Mouse (Mus musculus) kidney, adult 2 months (tissue): ENCODE measurements around the gene Ptcra. TPM values are rescaled to one million over a fixed set of nuclear protein-coding genes. Genes with fewer than 3 reads are reported as not detected.
A peak's percentile ranks its signal among the peaks of the same experiment; 100 is the strongest.

Experiments
- DNase-seq: peaks from one replicate; pipeline ENCODE4 v3.0.0; 2021
- H3K27ac ChIP-seq: fragments of 200-500 bp; 2 replicates; pipeline ENCODE4 v1.5.1; 2012; ENCODE audit warnings: low read depth, low read length, control low read depth, inconsistent platforms; ENCODE audit not compliant: insufficient read depth
- H3K27me3 ChIP-seq: fragments of 200-500 bp; replicated peaks from 2 replicates; pipeline ENCODE4 v1.6.1; 2012; ENCODE audit warnings: mild to moderate bottlenecking, moderate library complexity, low read length, inconsistent platforms; ENCODE audit not compliant: control insufficient read depth, insufficient read depth
- H3K36me3 ChIP-seq: fragments of 200-500 bp; 2 replicates; pipeline ENCODE4 v1.6.1; 2012; ENCODE audit warnings: mild to moderate bottlenecking, moderate library complexity, low read length, inconsistent platforms; ENCODE audit not compliant: control insufficient read depth, insufficient read depth
- H3K4me1 ChIP-seq: fragments of 200-500 bp; 2 replicates; pipeline ENCODE4 v1.6.1; 2011; ENCODE audit warnings: low read length; ENCODE audit not compliant: control insufficient read depth, insufficient read depth
- H3K4me3 ChIP-seq: fragments of 200-500 bp; 2 replicates; pipeline ENCODE4 v1.5.1; 2011; ENCODE audit warnings: mild to moderate bottlenecking, low read depth, low read length, control low read depth; ENCODE audit not compliant: insufficient read depth
- CTCF ChIP-seq: fragments of 200-500 bp; conservative IDR thresholded peaks from 2 replicates; pipeline ENCODE4 v1.5.1; 2011; ENCODE audit warnings: low read depth, mild to moderate bottlenecking, control low read depth, low read length, moderate library complexity, mixed read lengths; ENCODE audit not compliant: insufficient read depth, insufficient read length
- POLR2A ChIP-seq: fragments of 200-500 bp; IDR thresholded peaks from one replicate; pipeline ENCODE4 v1.6.1; 2011; ENCODE audit warnings: low read depth, low read length, control low read depth
- WGBS: fragments of 180-500 bp; shearing (Covaris S2); methylation state at CpG from one replicate; pipeline ENCODE4 v1.1.7; 2018; 5-methylcytosine and 5-hydroxymethylcytosine counted together
- polyA plus RNA-seq: library from polyadenylated mRNA; depleted of rRNA; stranded (reverse); fragments of >200 nt; gene quantifications from 2 replicates; pipeline ENCODE4 v1.2.3, GENCODE M21; 2012; rRNA removed

Ptcra gene
- polyA plus RNA-seq, result 0.06 TPM in 1 of 2 replicates, not detected in the other

DNA sequence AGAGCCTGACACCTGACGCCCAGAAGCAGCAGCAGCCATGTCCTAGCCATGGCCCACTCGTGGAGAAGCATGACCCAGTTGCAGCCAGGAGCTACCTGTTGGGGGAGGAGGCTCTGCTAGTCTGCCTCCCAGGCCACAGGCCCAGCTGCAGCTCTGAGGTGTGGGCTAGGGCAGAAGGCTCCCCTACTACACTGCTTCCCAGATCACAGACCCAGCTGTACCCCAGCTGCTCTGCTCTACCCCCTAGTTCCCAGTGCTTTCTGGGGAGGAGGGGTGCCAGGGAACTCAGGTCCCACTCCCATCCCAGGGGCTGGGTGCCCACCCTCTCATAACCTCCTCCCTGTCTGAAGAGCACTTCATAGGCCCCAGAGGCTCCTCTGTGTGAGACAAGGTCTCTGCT is at the start of gene Ptcra:
Ptcra (minus strand) TSS at position 169 of the 400 bp plus-strand sequence.
- H3K36me3 ChIP-seq, result no peaks in the 10 kb centered on the region
- WGBS, result 53% methylated on average over 2 of the region's 2 CpGs
- no peak for DNase-seq
- TF ChIP-seq CTCF (no peak), POLR2A (no peak)
- H3K4me1 ChIP-seq, result no peaks in the 10 kb centered on the region
- H3K4me3 ChIP-seq, result no peak within 1 kb of the TSS
- H3K27me3 ChIP-seq, result no peaks in the 10 kb centered on the region
- no peak within 1 kb of the TSS for H3K27ac ChIP-seq

DNA sequence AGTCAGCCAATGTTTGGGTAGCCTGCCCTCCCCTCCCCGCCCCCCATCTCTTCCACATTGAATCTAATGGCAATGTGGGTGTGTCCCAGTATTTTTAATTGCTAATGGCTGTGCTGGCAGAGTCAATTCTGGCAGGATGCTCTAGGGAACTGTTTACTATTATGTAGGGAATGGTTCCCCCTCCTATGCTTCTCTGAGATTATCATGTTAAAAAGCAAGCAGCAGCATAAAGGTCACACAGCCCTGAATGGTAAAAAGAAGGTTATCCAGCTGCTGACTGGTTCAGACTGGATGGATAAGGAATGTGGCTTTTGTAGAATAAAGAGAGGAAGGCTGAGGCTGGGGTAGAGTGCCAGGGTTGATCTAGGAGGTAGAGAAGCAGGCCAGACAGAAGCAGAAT is 48.9 kb upstream of the Ptcra start:
- Histone ChIP-seq H3K27ac (no peak overlapping the region), H3K27me3 (no peaks in the 10 kb centered on the region), H3K4me3 (no peak overlapping the region), H3K4me1 (no peaks in the 10 kb centered on the region), H3K36me3 (peaks cover 1% of the 10 kb centered on the region; the same call in 1 of the 2 replicates)
- DNase-seq, result no peak
- TF ChIP-seq CTCF (no peak), POLR2A (no peak)
- WGBS, result 92% methylated on average over 1 of the region's 1 CpGs

DNA sequence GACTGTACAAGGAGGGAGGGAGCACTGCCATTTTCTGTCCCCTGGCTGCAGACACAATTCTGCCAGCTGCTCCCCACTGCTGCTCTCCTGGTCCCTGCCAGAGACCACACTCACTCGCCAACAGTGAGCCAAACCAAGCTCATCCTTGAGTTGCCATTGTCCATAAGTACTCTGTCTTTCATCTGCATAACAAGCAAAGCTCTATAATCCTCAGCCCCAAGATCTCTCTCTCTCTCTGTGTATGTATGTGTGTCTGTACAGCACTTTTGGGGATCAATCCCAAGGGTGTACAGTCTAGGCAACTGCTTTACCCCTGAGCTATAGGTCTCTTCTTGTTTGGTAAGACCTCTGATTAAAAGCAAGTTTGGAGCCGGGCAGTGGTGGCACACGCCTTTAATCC is 47.2 kb upstream of the Ptcra start:
- no peak for DNase-seq
- WGBS, result 97% methylated on average over 3 of the region's 3 CpGs

DNA sequence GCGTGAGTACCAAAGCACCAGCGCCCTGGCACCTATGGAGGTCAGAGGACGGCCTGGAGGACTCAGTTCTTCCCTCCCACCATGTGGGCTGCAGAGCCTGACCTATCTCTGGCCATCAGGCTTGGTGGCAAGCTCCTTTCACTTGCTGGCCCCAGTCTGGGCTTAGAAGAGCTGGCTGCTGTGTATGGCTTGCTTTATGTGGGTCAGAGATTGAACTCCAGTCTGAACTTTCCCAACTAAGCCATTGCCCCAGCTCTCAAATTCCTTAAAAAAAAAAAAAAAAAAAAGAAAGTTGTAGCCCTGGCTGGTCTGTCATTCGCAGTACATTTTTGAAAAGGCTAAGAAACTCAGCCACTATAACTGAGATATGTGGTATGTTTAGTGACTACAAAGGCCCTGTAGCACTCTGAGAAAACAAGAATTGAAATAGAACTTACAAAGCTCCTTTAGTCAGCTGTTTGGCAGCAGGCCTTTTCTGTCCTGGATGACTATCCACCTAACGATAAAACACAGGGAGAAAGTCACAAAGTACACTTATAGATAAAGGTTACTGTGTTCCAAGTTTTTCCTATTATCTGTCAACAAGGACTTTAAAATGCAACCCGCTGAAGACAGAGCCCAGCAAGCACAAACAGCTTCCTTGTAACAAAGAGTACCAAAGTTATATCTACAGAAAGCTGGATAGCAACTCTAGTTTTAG is 45.8 kb upstream of the Ptcra start:
- 75% methylated on average over 6 of the region's 6 CpGs for WGBS
- Histone ChIP-seq H3K27ac (no peak overlapping the region), H3K4me3 (no peak overlapping the region), H3K4me1 (no peaks in the 10 kb centered on the region), H3K36me3 (peaks cover 1% of the 10 kb centered on the region; the same call in 1 of the 2 replicates), H3K27me3 (no peaks in the 10 kb centered on the region)
- DNase-seq, result peak; percentile 11
- TF ChIP-seq POLR2A (no peak), CTCF (no peak)

More for the DNA sequence above, 47.2 kb upstream of the Ptcra start:
- H3K4me1 ChIP-seq, result no peaks in the 10 kb centered on the region
- H3K36me3 ChIP-seq, result peaks cover 1% of the 10 kb centered on the region; the same call in 1 of the 2 replicates
- H3K27ac ChIP-seq, result no peak overlapping the region
- TF ChIP-seq CTCF (no peak), POLR2A (no peak)
- no peak overlapping the region for H3K4me3 ChIP-seq
- H3K27me3 ChIP-seq, result no peaks in the 10 kb centered on the region

DNA sequence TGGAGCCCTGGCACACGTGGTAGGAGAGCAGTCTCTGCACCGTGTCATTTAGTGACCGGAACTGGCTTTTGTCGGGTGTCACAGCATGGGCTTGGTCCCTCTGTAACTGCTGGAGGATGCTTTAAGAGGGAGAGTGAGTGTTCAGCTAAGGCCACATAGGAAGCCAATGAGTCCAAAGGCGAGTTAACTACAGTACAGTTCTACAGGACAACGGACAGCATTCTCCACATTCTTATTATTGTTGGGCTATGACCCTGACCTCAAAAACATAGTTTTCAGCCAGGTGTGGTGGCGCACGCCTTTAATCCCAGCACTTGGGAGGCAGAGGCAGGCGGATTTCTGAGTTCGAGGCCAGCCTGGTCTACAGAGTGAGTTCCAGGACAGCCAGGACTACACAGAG is 44.9 kb upstream of the Ptcra start:
- Histone ChIP-seq H3K27me3 (no peaks in the 10 kb centered on the region), H3K4me3 (no peak overlapping the region), H3K4me1 (no peaks in the 10 kb centered on the region), H3K27ac (no peak overlapping the region), H3K36me3 (peaks cover 1% of the 10 kb centered on the region; the same call in 1 of the 2 replicates)
- TF ChIP-seq POLR2A (no peak), CTCF (no peak)
- DNase-seq, result no peak
- 75% methylated on average over 10 of the region's 10 CpGs for whole genome bisulfite sequencing

DNA sequence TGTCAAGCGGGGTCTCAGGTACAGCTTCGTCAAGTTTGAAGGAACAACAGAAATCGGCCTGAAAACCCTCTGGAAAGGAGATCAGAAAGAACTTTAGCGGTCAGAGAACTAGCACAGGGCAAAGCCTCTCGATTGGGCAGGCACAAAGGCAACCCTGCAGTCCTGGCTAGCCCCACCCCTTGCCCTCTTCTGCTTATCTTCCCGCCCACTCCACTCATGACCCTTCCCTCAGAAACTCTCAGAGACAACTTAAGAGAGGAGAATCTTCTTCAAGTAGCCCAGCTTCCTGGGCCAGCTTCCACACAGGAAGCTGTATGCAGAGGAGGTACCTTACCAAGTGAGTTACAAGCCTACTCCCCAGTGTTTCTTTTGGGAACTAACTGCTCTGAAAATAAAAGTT is 38.2 kb upstream of the Ptcra start:
- Histone ChIP-seq H3K27ac (no peak overlapping the region), H3K36me3 (peaks cover 8% of the 10 kb centered on the region), H3K4me1 (no peaks in the 10 kb centered on the region), H3K4me3 (no peak overlapping the region), H3K27me3 (no peaks in the 10 kb centered on the region)
- DNase-seq, result no peak
- no peak for TF ChIP-seq POLR2A
- TF ChIP-seq CTCF, result no peak
- 74% methylated on average over 6 of the region's 6 CpGs for WGBS

DNA sequence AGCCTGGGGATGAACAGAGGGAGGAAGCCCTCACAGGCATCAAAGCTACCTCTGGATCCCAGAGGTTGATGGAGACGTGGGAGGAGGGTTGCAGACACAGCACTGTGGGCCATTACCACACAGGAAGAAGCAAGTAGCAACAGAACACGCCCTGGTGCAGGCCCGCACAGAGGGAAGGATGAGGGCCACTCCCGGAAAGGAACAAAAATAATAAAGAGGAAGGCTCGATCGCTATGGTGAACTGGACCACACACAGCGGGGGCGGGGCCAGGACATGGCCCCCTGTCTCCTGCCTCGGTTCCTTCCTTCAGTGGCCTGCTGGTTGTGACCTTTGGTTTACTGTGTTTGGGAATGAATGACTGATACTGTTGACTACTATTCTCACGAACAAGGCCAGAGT is 36.2 kb upstream of the Ptcra start:
- H3K4me3 ChIP-seq, result no peak overlapping the region
- H3K36me3 ChIP-seq, result peaks cover 8% of the 10 kb centered on the region
- no peak for DNase-seq
- no peaks in the 10 kb centered on the region for H3K27me3 ChIP-seq
- no peaks in the 10 kb centered on the region for H3K4me1 ChIP-seq
- no peak overlapping the region for H3K27ac ChIP-seq
- TF ChIP-seq POLR2A (no peak), CTCF (no peak)
- 64% methylated on average over 10 of the region's 10 CpGs for WGBS
